ENCODE assay signal across 16 mouse cellular contexts in the genomic region with DNA sequence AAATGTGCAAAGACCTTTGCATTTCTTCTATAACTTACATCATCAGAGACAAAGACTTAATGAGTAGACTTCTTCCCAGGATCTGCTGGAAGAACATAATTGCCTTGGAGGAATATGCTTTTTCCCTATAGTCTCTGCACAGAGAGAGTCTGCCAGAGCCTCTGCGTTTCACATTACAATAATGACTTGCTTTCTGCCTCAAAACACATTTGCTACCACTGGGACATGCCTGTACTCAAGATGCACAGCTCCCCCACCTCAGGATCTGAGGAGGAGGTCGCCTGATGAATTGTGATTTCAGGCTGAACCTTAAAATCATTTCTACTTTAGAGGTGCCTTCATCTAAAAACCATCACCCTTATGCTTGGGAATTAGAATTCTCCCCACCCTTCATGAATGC.
DNase-seq lines count a peak whose midpoint lies in the region; ATAC-seq and TF ChIP-seq lines count a peak whose summit lies in the region.
"Had no signal": no experiment of that assay in that cellular context is flagged by ENCODE, and none has a peak within 500 bp of the region (broad histone marks: within the 10 kb centered on the region; RNA-seq: fewer than 3 reads in every experiment).

No protein-coding gene starts in this region.

- no peak overlapping the region for H3K9ac ChIP-seq in forebrain, postnatal 0 days
- no peak overlapping the region for H3K9ac ChIP-seq in forebrain, embryonic 14.5 days (ENCODE audit: low read length)
- H3K9ac ChIP-seq in midbrain, postnatal 0 days (replicated peaks; ENCODE audit: low read length, poor library complexity, severe bottlenecking), result no peak overlapping the region
- no peak overlapping the region for H3K9ac ChIP-seq in midbrain, embryonic 11.5 days (ENCODE audit: low read length)
- H3K9ac ChIP-seq: embryonic facial prominence, embryonic 12.5 days; forebrain, embryonic 15.5 days had no signal

- DNase-seq in forebrain, postnatal 0 days, result peak; percentile 4
- DNase-seq in forebrain, embryonic 14.5 days (ENCODE audit: low spot score), result no peak
- peak; percentile 5 for DNase-seq in midbrain, postnatal 0 days (ENCODE audit: low spot score)
- DNase-seq in midbrain, embryonic 11.5 days (ENCODE audit: low spot score, missing footprints), result no peak
- DNase-seq in neural tube, embryonic 10.5 days (ENCODE audit: extremely low spot score, low spot score), result no peak
- DNase-seq: adrenal gland, adult 2 months; adrenal gland, postnatal 10 days; adrenal gland, postnatal 25 days; cerebellum, adult 11-12 months; cerebellum, adult 2 months; cerebellum, adult 9-10 months; cerebellum, postnatal 10 days; cerebellum, postnatal 25 days had no signal

- no peaks in the 10 kb centered on the region for H3K9me3 ChIP-seq in forebrain, postnatal 0 days (ENCODE audit: low read length)
- H3K9me3 ChIP-seq in forebrain, embryonic 14.5 days (replicated peaks; ENCODE audit: control insufficient read depth, low read length), result no peaks in the 10 kb centered on the region
- no peaks in the 10 kb centered on the region for H3K9me3 ChIP-seq in midbrain, postnatal 0 days (ENCODE audit: low read length)
- H3K9me3 ChIP-seq in midbrain, embryonic 11.5 days (ENCODE audit: control insufficient read depth, low read length), result no peaks in the 10 kb centered on the region
- H3K9me3 ChIP-seq: embryonic facial prominence, embryonic 10.5 days; embryonic facial prominence, embryonic 12.5 days; forebrain, embryonic 15.5 days had no signal

- no peak overlapping the region for H3K27ac ChIP-seq in forebrain, postnatal 0 days (ENCODE audit: low read depth, low read length)
- H3K27ac ChIP-seq in forebrain, embryonic 14.5 days (ENCODE audit: low read depth, low read length), result no peak overlapping the region; the same call in 1 of the 2 replicates
- H3K27ac ChIP-seq in midbrain, postnatal 0 days (ENCODE audit: low read depth, low read length), result 0 out of 2 replicates have a peak overlapping the region, but pooled peaks have one; percentile 26
- no peak overlapping the region for H3K27ac ChIP-seq in midbrain, embryonic 11.5 days (ENCODE audit: low read depth, low read length)
- H3K27ac ChIP-seq: embryonic facial prominence, embryonic 10.5 days; embryonic facial prominence, embryonic 12.5 days; forebrain, embryonic 15.5 days had no signal

- H3K27me3 ChIP-seq in forebrain, postnatal 0 days (ENCODE audit: insufficient read depth, low read length), result no peaks in the 10 kb centered on the region
- no peaks in the 10 kb centered on the region for H3K27me3 ChIP-seq in forebrain, embryonic 14.5 days (replicated peaks; ENCODE audit: control insufficient read depth, insufficient read depth, low read length)
- H3K27me3 ChIP-seq in midbrain, postnatal 0 days (ENCODE audit: insufficient read depth, low read length), result no peaks in the 10 kb centered on the region
- H3K27me3 ChIP-seq in midbrain, embryonic 11.5 days (ENCODE audit: control insufficient read depth, insufficient read depth, low read length), result no peaks in the 10 kb centered on the region; the same call in 1 of the 2 replicates
- H3K27me3 ChIP-seq: embryonic facial prominence, embryonic 12.5 days; forebrain, embryonic 15.5 days had no signal

- H3K4me2 ChIP-seq in forebrain, postnatal 0 days (ENCODE audit: low read depth), result no peak overlapping the region
- no peak overlapping the region for H3K4me2 ChIP-seq in forebrain, embryonic 14.5 days (ENCODE audit: low read length)
- no peak overlapping the region for H3K4me2 ChIP-seq in midbrain, postnatal 0 days (ENCODE audit: low read depth, low read length, poor library complexity, severe bottlenecking)
- no peak overlapping the region for H3K4me2 ChIP-seq in midbrain, embryonic 11.5 days
- H3K4me2 ChIP-seq: embryonic facial prominence, embryonic 12.5 days; forebrain, embryonic 15.5 days had no signal

- ATAC-seq in forebrain, postnatal 0 days, result peak; percentile 38; the same call in 1 of the 2 replicates
- ATAC-seq in forebrain, embryonic 14.5 days, result no peak
- ATAC-seq in midbrain, postnatal 0 days (ENCODE audit: low FRiP score), result no peak
- ATAC-seq in midbrain, embryonic 11.5 days (ENCODE audit: low FRiP score), result no peak
- ATAC-seq: forebrain, embryonic 15.5 days had no signal

- TF ChIP-seq CTCF in forebrain, postnatal 0 days (IDR thresholded peaks at IDR 0.05; ENCODE audit: low read depth), result no peak
- no peak for TF ChIP-seq CTCF in midbrain, postnatal 0 days (IDR thresholded peaks at IDR 0.05)

- 53% methylated on average over 2 of the region's 2 CpGs for WGBS in forebrain, postnatal 0 days
- WGBS in forebrain, embryonic 14.5 days, result 57% methylated on average over 2 of the region's 2 CpGs
- WGBS in midbrain, postnatal 0 days, result 54% methylated on average over 2 of the region's 2 CpGs
- WGBS in midbrain, embryonic 11.5 days, result 61% methylated on average over 2 of the region's 2 CpGs

- H3K36me3 ChIP-seq in forebrain, postnatal 0 days (ENCODE audit: insufficient read depth), result no peaks in the 10 kb centered on the region
- H3K36me3 ChIP-seq in forebrain, embryonic 14.5 days (ENCODE audit: control insufficient read depth, insufficient read depth, low read length), result no peaks in the 10 kb centered on the region
- no peaks in the 10 kb centered on the region for H3K36me3 ChIP-seq in midbrain, postnatal 0 days (ENCODE audit: insufficient read depth, low read length)
- no peaks in the 10 kb centered on the region for H3K36me3 ChIP-seq in midbrain, embryonic 11.5 days (ENCODE audit: control insufficient read depth, insufficient read depth, low read length)
- H3K36me3 ChIP-seq: embryonic facial prominence, embryonic 10.5 days; embryonic facial prominence, embryonic 12.5 days; forebrain, embryonic 15.5 days had no signal

- no peaks in the 10 kb centered on the region for H3K4me1 ChIP-seq in forebrain, postnatal 0 days (ENCODE audit: insufficient read depth)
- no peaks in the 10 kb centered on the region for H3K4me1 ChIP-seq in forebrain, embryonic 14.5 days (ENCODE audit: control insufficient read depth, insufficient read depth, low read length)
- H3K4me1 ChIP-seq in midbrain, postnatal 0 days (ENCODE audit: insufficient read depth, low read length), result no peaks in the 10 kb centered on the region
- no peaks in the 10 kb centered on the region for H3K4me1 ChIP-seq in midbrain, embryonic 11.5 days (ENCODE audit: control insufficient read depth, insufficient read depth, low read length)
- H3K4me1 ChIP-seq: embryonic facial prominence, embryonic 10.5 days; embryonic facial prominence, embryonic 12.5 days; forebrain, embryonic 15.5 days had no signal

- no peak overlapping the region for H3K4me3 ChIP-seq in forebrain, postnatal 0 days (ENCODE audit: low read depth, low read length)
- H3K4me3 ChIP-seq in forebrain, embryonic 14.5 days (ENCODE audit: low read depth, low read length), result no peak overlapping the region
- H3K4me3 ChIP-seq in midbrain, postnatal 0 days (ENCODE audit: low read depth, low read length), result no peak overlapping the region
- H3K4me3 ChIP-seq in midbrain, embryonic 11.5 days (ENCODE audit: low read depth, low read length), result no peak overlapping the region
- H3K4me3 ChIP-seq: embryonic facial prominence, embryonic 10.5 days; embryonic facial prominence, embryonic 12.5 days; forebrain, embryonic 15.5 days had no signal

Comparison
In these comparisons a context has a peak if more than half of its experiments do, and no peak if none do; other contexts are left out.
1. DNase-seq: peak in forebrain, postnatal 0 days (single experiment) and midbrain, postnatal 0 days (single experiment); none in forebrain, embryonic 14.5 days (single experiment), midbrain, embryonic 11.5 days (single experiment) and neural tube, embryonic 10.5 days (single experiment).